Mouse (Mus musculus) midbrain, embryonic 14.5 days (tissue): ENCODE results near the gene Uvssa. TPM values are rescaled to one million over a fixed set of nuclear protein-coding genes. Genes with fewer than 3 reads are reported as not detected.
A peak's percentile ranks its signal among the peaks of the same experiment; 100 is the strongest.

Experiments
- ATAC-seq: fragments of 200-750 bp; cut with Nextera tagmentation; 2 replicates; pipeline ENCODE4 v1.8.0; 2017; ENCODE audit warnings: moderate number of reproducible peaks, moderate library complexity; ENCODE audit not compliant: low FRiP score, low TSS enrichment
- DNase-seq: peaks from one replicate; pipeline ENCODE4 v3.0.0-alpha.2; 2015
- H3K27ac ChIP-seq: fragments of 300-500 bp; sonication (generic); replicated peaks from 2 replicates; pipeline ENCODE4 v1.5.1; 2014; ENCODE audit warnings: mild to moderate bottlenecking, low read depth, low read length, moderate library complexity
- H3K27me3 ChIP-seq: fragments of 300-500 bp; sonication (generic); 2 replicates; pipeline ENCODE4 v1.6.1; 2014; ENCODE audit warnings: low read length, control low read depth, mixed read lengths; ENCODE audit not compliant: control insufficient read depth, insufficient read depth
- H3K36me3 ChIP-seq: fragments of 300-500 bp; sonication (generic); 2 replicates; pipeline ENCODE4 v1.6.1; 2014; ENCODE audit warnings: low read length, control low read depth; ENCODE audit not compliant: control insufficient read depth, insufficient read depth
- H3K4me1 ChIP-seq: fragments of 300-500 bp; sonication (generic); 2 replicates; pipeline ENCODE4 v1.6.1; 2014; ENCODE audit warnings: mild to moderate bottlenecking, antibody characterized with exemption, low read length, control low read depth; ENCODE audit not compliant: control insufficient read depth, insufficient read depth
- H3K4me2 ChIP-seq: fragments of 300-500 bp; sonication (generic); 2 replicates; pipeline ENCODE4 v1.6.1; 2014; ENCODE audit warnings: mild to moderate bottlenecking, low read length, moderate library complexity
- H3K4me3 ChIP-seq: fragments of 300-500 bp; sonication (generic); replicated peaks from 2 replicates; pipeline ENCODE4 v1.5.1; 2014; ENCODE audit warnings: low read depth, low read length
- H3K9ac ChIP-seq: fragments of 300-500 bp; sonication (generic); replicated peaks from 2 replicates; pipeline ENCODE4 v1.6.1; 2014; ENCODE audit warnings: mild to moderate bottlenecking, low read length, moderate library complexity
- H3K9me3 ChIP-seq: fragments of 300-500 bp; sonication (generic); 2 replicates; pipeline ENCODE4 v1.6.1; 2016; ENCODE audit warnings: low read length, control low read depth, mixed read lengths; ENCODE audit not compliant: control insufficient read depth
- WGBS: fragments of 180-500 bp; shearing (Covaris S2); extraction: QIAGEN DNeasy Blood & Tissue Kit; methylation state at CpG from one replicate; pipeline ENCODE4 v1.1.7; 2014; 5-methylcytosine and 5-hydroxymethylcytosine counted together
- polyA plus RNA-seq: library from polyadenylated mRNA; unstranded; fragments of >200 nt; fragmentation: Nextera tagmentation; extraction: Ambion mirVana; gene quantifications from 2 replicates; pipeline ENCODE4 v1.2.1, GENCODE M21; 2014

Uvssa gene
- polyA plus RNA-seq, 1 experiment from 2014 or later: 8.4 TPM

GRCm38 (mm10) chr5:33431173-33432005 is 53.0 kb downstream of the Uvssa start:
- peaks cover 97% of the 10 kb centered on the region for H3K27me3 ChIP-seq
- H3K9ac ChIP-seq: no peak overlapping the region
- peak; percentile 44 for DNase-seq
- H3K9me3 ChIP-seq: no peaks in the 10 kb centered on the region
- no peak overlapping the region for H3K27ac ChIP-seq
- peak overlapping the region; percentile 30 for H3K4me2 ChIP-seq
- no peak for ATAC-seq
- H3K36me3 ChIP-seq: no peaks in the 10 kb centered on the region
- peaks cover 16% of the 10 kb centered on the region for H3K4me1 ChIP-seq
- H3K4me3 ChIP-seq: peak overlapping the region; percentile 17; the same call in 1 of the 2 replicates
- under 1% methylated on average over 77 of the region's 77 CpGs for WGBS

DNA sequence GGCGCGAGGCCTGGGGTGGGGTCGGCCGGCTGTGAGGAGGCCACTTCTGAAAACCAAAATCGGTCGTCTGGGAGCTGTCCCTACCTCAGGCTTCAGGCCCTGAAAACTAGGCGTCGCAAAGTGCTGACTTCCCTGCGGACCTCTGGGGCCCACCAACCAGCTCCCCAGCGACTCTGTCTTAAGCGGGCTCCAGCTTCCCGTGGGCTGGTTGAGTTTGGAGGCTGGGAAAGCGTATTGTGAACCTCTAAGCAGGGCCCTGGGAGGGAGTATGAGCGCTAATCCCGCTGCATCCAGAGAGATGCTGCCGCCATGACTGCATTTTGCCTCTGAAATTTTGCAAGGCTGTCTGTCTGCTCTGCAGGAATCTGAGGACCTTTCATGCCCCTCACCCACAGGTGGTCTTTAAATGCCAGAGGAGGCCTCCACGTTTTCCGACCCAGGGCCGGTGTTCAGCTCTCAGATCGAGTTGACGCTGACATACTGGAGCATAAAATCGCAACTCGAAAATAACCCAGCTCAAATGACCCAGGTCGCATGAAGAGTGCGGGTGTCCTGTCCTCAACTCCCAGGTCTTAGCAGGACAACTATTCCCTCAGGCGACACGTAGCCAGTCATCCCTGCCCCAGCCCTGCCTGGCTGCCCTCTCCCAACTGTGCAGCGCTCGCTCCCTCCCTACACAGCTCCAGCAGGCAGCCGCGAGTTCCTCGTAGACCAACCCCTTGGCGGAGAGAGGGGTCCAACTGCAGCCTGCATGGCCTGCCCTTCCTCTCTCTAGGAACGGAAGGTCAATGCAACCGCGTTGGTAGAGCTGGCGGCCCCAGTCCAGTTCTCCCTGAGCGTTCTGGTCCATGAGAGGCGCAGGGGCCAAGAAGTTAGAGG is 53.9 kb downstream of the Uvssa start:
- under 1% methylated on average over 39 of the region's 39 CpGs for WGBS
- H3K4me1 ChIP-seq: peaks cover 16% of the 10 kb centered on the region
- H3K4me3 ChIP-seq: peak overlapping the region; percentile 1; the same call in 1 of the 2 replicates
- H3K36me3 ChIP-seq: no peaks in the 10 kb centered on the region
- no peak for ATAC-seq
- peaks cover 97% of the 10 kb centered on the region for H3K27me3 ChIP-seq
- H3K9me3 ChIP-seq: no peaks in the 10 kb centered on the region
- no peak overlapping the region for H3K27ac ChIP-seq
- DNase-seq: peak; percentile 26
- no peak overlapping the region for H3K4me2 ChIP-seq
- no peak overlapping the region for H3K9ac ChIP-seq

DNA sequence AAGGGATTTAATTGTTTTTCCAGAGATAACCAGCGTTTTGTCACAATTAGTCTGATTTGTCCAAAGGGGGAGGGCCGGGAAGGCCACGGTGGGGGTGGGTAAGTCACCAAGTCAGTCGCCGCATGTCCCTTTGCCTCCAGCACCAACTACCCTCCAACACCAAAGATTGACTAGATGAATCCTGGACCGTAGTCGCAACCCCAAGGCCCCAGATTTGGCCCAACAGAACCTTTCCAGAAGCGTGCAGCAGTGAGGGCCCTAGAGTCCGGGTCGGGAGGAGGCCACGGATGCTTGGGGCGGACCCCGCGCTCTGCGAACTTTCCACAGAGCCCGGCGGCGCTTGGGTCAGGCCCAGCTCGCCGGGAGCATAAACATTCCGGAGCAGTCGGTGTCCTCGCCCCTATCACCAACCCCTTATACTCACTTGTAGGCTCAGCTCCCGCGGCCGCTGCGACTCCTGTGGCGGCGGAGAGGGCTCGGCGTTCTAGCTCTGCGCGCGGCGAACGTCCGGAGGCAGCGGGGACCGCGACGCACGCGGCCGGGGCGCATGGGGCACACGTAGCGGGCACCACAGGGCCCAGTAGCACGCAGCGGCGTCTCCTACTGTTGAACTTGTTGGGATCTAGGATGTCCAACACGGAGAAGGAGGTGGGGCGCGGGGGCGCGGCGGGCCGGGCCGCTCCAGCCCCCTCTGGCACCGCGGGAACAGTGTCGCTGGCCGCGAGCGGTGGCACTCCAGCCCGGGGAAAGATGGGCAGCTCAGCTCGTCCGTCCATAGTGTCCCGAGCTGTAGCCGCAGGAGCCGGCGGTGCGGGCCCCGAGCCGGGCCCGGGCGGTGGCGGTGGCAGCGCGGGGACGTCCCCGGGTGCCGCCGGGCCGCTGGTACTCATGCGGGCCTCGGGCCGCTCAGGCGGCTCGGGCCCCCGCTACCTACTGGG is 55.1 kb downstream of the Uvssa start, which contains the start of gene Nkx1-1:
Nkx1-1 (minus strand) TSS at position 776 of the 938 bp plus-strand sequence.
- H3K4me3 ChIP-seq: peak within 1 kb of the TSS; percentile 21
- H3K27ac ChIP-seq: no peak within 1 kb of the TSS
- peaks cover 97% of the 10 kb centered on the region for H3K27me3 ChIP-seq
- H3K9ac ChIP-seq: 0 out of 2 replicates have a peak within 1 kb of the TSS, but pooled peaks have one; percentile 4
- ATAC-seq: peak; percentile 37; the same call in 1 of the 2 replicates
- H3K9me3 ChIP-seq: no peaks in the 10 kb centered on the region
- H3K36me3 ChIP-seq: no peaks in the 10 kb centered on the region
- under 1% methylated on average over 90 of the region's 90 CpGs for WGBS
- peak within 1 kb of the TSS; percentile 41 for H3K4me2 ChIP-seq
- peak; percentile 55 for DNase-seq
- peaks cover 16% of the 10 kb centered on the region for H3K4me1 ChIP-seq

DNA sequence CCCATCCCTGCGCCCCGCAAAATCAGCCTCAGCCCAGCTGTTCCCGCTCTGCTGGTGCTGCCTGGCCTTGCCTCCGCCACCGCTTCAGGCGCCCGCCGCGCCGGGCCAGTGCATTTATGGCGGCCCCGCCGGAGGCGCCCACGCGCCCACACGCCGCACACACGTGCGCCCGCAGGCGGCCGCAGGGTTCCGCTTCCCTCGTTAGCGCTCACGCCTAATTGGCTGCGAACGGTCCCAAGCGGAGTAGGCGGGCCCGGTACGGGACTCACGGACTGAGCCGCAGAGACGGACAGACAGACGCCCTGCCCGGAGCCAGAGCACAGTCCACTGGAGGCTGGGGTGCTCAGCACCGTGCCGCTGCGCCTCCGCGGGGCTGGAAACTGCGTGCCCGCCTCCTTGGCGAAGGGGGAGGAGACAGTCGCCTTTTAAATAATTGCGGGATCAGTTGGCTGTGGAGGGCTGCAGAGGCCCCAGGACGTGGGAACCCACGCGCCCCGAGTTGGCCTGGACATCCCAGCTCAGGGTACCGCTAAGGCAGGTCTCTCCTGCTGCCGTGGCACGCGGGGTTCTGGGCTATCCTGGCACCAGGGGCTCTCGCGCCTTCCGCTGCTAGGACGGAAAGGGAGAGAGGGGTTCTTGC is 55.9 kb downstream of the Uvssa start:
- WGBS: 1% methylated on average over 56 of the region's 60 CpGs
- no peaks in the 10 kb centered on the region for H3K9me3 ChIP-seq
- no peaks in the 10 kb centered on the region for H3K36me3 ChIP-seq
- peaks cover 97% of the 10 kb centered on the region for H3K27me3 ChIP-seq
- DNase-seq: peak; percentile 60
- peak overlapping the region; percentile 21 for H3K4me3 ChIP-seq
- no peak overlapping the region for H3K27ac ChIP-seq
- ATAC-seq: no peak
- peak overlapping the region; percentile 41 for H3K4me2 ChIP-seq
- peaks cover 16% of the 10 kb centered on the region for H3K4me1 ChIP-seq
- H3K9ac ChIP-seq: 0 out of 2 replicates have a peak overlapping the region, but pooled peaks have one; percentile 4

DNA sequence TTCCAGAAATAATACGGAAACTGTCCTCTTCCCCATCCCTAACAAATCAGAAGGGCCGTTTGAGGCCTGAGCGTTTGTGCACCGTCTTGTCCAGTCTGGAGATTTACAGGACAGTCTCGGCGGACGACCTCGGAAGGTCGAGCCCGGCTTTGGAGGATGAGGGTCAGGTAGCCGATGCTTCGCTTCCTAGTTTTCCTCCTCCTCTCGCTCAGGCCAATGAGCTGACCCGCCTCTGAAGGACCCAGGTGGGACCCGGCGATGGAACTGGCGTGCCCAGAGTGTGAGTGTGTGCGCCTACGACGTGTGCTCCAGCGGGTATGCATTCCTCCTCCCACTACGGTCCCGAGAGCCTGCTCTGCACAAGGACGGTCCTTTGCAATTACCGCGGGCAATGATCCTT is 56.8 kb downstream of the Uvssa start:
- Histone ChIP-seq H3K9me3 (no peaks in the 10 kb centered on the region), H3K27ac (no peak overlapping the region), H3K9ac (no peak overlapping the region), H3K4me1 (peaks cover 16% of the 10 kb centered on the region), H3K4me3 (no peak overlapping the region), H3K4me2 (no peak overlapping the region), H3K36me3 (no peaks in the 10 kb centered on the region), H3K27me3 (peaks cover 89% of the 10 kb centered on the region)
- WGBS: 1% methylated on average over 26 of the region's 26 CpGs
- ATAC-seq (no peak), DNase-seq (no peak)

- no peaks in the 10 kb centered on the region for H3K36me3 ChIP-seq
- peaks cover 82% of the 10 kb centered on the region for H3K27me3 ChIP-seq
- H3K27ac ChIP-seq: no peak overlapping the region
- ATAC-seq (no peak), DNase-seq (no peak)
- whole genome bisulfite sequencing: 0% methylated on average over 4 of the region's 4 CpGs
- peaks cover 16% of the 10 kb centered on the region for H3K4me1 ChIP-seq
- H3K4me3 ChIP-seq: no peak overlapping the region
- no peak overlapping the region for H3K4me2 ChIP-seq
- no peak overlapping the region for H3K9ac ChIP-seq
- no peaks in the 10 kb centered on the region for H3K9me3 ChIP-seq
Observed at GRCm38 (mm10) chr5:33435941-33436340, 57.6 kb downstream of the Uvssa start.

DNA sequence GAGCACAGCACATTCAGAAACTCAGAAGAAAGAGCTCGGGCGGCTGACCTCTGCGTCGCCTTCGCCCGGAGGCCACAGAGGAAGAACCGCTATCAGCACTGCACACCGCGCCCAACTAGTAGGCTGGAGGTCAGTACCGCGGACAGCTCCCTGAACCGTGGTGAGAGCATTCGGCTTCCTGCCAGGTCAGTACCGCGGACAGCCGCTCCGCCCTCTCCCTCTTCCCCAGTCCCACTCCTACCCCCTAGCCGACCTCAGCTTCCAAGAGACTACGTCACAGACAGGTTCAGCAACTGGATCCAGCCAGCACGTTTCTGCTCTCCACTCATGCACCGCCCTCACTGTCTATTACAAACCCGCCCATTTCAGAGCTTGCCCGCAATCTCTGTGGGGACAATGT is 59.9 kb downstream of the Uvssa start:
- Histone ChIP-seq H3K27ac (no peak overlapping the region), H3K9ac (no peak overlapping the region), H3K4me2 (no peak overlapping the region), H3K9me3 (no peaks in the 10 kb centered on the region), H3K4me1 (peaks cover 17% of the 10 kb centered on the region), H3K27me3 (peaks cover 82% of the 10 kb centered on the region), H3K36me3 (no peaks in the 10 kb centered on the region), H3K4me3 (no peak overlapping the region)
- no peak for ATAC-seq
- WGBS: 3% methylated on average over 23 of the region's 23 CpGs
- DNase-seq: peak; percentile 78
